Comparison of ENCODE assay signal across 20 mouse cellular contexts in the genomic region with DNA sequence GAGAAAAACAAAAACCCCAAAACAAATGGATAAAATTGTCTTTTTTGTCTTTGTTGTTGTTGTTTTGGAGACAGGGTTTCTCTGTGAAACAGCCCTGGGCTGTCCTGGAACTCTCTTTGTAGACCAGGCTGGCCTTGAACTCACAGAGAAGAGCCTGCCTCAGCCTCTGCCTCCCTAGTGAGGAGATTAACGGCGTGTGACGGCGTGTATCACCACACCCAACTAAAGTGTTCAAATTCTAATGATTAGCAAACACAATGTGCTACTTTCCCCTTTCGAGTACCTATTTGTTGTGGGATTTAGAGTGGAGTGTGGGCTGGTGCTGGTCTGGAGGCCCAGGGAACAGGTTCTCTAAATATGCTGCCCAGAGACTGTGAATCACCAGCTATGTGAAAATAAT. TPM values are rescaled to one million over a fixed set of nuclear protein-coding genes. Genes with fewer than 3 reads are reported as not detected.
DNase-seq lines count a peak whose midpoint lies in the region; ATAC-seq and TF ChIP-seq lines count a peak whose summit lies in the region.
"Had no signal": no experiment of that assay in that cellular context is flagged by ENCODE, and none has a peak within 500 bp of the region (broad histone marks: within the 10 kb centered on the region; RNA-seq: fewer than 3 reads in every experiment).

No protein-coding gene starts in this region.

- H3K4me2 ChIP-seq in midbrain, embryonic 15.5 days, result no peak overlapping the region
- no peak overlapping the region for H3K4me2 ChIP-seq in stomach, postnatal 0 days (replicated peaks; ENCODE audit: low read depth)

- H3K4me3 ChIP-seq in layer of hippocampus, adult 2 months, result no peak overlapping the region
- H3K4me3 ChIP-seq in midbrain, embryonic 15.5 days, result no peak overlapping the region
- H3K4me3 ChIP-seq in midbrain, embryonic 10.5 days, result no peak overlapping the region
- no peak overlapping the region for H3K4me3 ChIP-seq in stomach, postnatal 0 days (ENCODE audit: low read depth, low read length)
- H3K4me3 ChIP-seq: forebrain, embryonic 10.5 days had no signal

- no peak for TF ChIP-seq CTCF in layer of hippocampus, adult 2 months (conservative IDR thresholded peaks at IDR 0.05)
- no peak for TF ChIP-seq CTCF in stomach, postnatal 0 days (IDR thresholded peaks at IDR 0.05; ENCODE audit: low read depth)

- peaks cover 38% of the 10 kb centered on the region for H3K4me1 ChIP-seq in midbrain, embryonic 15.5 days
- peaks cover 32% of the 10 kb centered on the region for H3K4me1 ChIP-seq in midbrain, embryonic 10.5 days
- H3K4me1 ChIP-seq in stomach, postnatal 0 days (replicated peaks; ENCODE audit: control insufficient read depth, insufficient read depth), result peaks cover 4% of the 10 kb centered on the region

- DNase-seq in layer of hippocampus, adult 2 months (ENCODE audit: low spot score in 2 of 2), result no peak
- no peak for DNase-seq in layer of hippocampus, postnatal 25 days (ENCODE audit: extremely low spot score in 1 of 2, low spot score in 1 of 2)
- no peak for DNase-seq in midbrain, embryonic 10.5 days (ENCODE audit: low spot score)
- DNase-seq in R1 (ENCODE audit: low read depth, low spot score), result peak; percentile 53
- peak; percentile 9 for DNase-seq in stomach, postnatal 0 days (ENCODE audit: low spot score)
- DNase-seq: adrenal gland, postnatal 25 days; B cell, adult 2 months; gastrocnemius, postnatal 10 days; kidney, adult 2 months; thymus, postnatal 14 days had no signal

- H3K27ac ChIP-seq in layer of hippocampus, adult 2 months, result peak overlapping the region; percentile 99
- 0 out of 2 replicates have a peak overlapping the region, but pooled peaks have one; percentile 0 for H3K27ac ChIP-seq in midbrain, embryonic 15.5 days
- no peak overlapping the region for H3K27ac ChIP-seq in midbrain, embryonic 10.5 days (replicated peaks)
- H3K27ac ChIP-seq in stomach, postnatal 0 days (replicated peaks), result no peak overlapping the region
- H3K27ac ChIP-seq: forebrain, embryonic 10.5 days; hindbrain, embryonic 14.5 days; kidney, postnatal 0 days; limb, embryonic 13.5 days had no signal

- H3K9ac ChIP-seq in midbrain, embryonic 15.5 days, result no peak overlapping the region
- H3K9ac ChIP-seq in stomach, postnatal 0 days (ENCODE audit: low read length), result no peak overlapping the region
- H3K9ac ChIP-seq: hindbrain, embryonic 14.5 days had no signal

- 79% methylated on average over 5 of the region's 5 CpGs for WGBS in midbrain, embryonic 15.5 days
- 95% methylated on average over 5 of the region's 5 CpGs for WGBS in midbrain, embryonic 10.5 days
- WGBS in stomach, postnatal 0 days, result 53% methylated on average over 5 of the region's 5 CpGs

- no peak for TF ChIP-seq EP300 in stomach, postnatal 0 days (optimal IDR thresholded peaks at IDR 0.05)

- H3K36me3 ChIP-seq in midbrain, embryonic 15.5 days (replicated peaks), result peaks cover 9% of the 10 kb centered on the region
- H3K36me3 ChIP-seq in midbrain, embryonic 10.5 days, result peaks cover 56% of the 10 kb centered on the region
- H3K36me3 ChIP-seq in stomach, postnatal 0 days (ENCODE audit: control insufficient read depth, insufficient read depth, low read length), result peaks cover 8% of the 10 kb centered on the region

- H3K27me3 ChIP-seq in midbrain, embryonic 15.5 days (replicated peaks), result no peaks in the 10 kb centered on the region
- no peaks in the 10 kb centered on the region for H3K27me3 ChIP-seq in midbrain, embryonic 10.5 days (ENCODE audit: low read depth, poor library complexity, severe bottlenecking)
- H3K27me3 ChIP-seq in stomach, postnatal 0 days (ENCODE audit: control insufficient read depth, insufficient read depth, low read length), result no peaks in the 10 kb centered on the region
- H3K27me3 ChIP-seq: CH12.LX; limb, embryonic 13.5 days had no signal

- no peaks in the 10 kb centered on the region for H3K9me3 ChIP-seq in midbrain, embryonic 15.5 days
- no peaks in the 10 kb centered on the region for H3K9me3 ChIP-seq in midbrain, embryonic 10.5 days (replicated peaks)
- H3K9me3 ChIP-seq in stomach, postnatal 0 days (ENCODE audit: control insufficient read depth, low read length), result no peaks in the 10 kb centered on the region
- H3K9me3 ChIP-seq: forebrain, embryonic 10.5 days; limb, embryonic 13.5 days had no signal

- no peak for ATAC-seq in midbrain, embryonic 15.5 days (replicated peaks)
- no peak for ATAC-seq in stomach, postnatal 0 days (ENCODE audit: low FRiP score, low TSS enrichment)
- ATAC-seq in erythroid progenitor cell, adult 5-6 weeks (replicated peaks; ENCODE audit: low FRiP score, poor library complexity, severe bottlenecking), result no peak
- ATAC-seq: forebrain, embryonic 16.5 days; lung, postnatal 0 days had no signal

RNA-seq across cellular contexts. Expression of a gene that starts 1.9 kb away (rescaled TPM):
- total RNA-seq in layer of hippocampus, adult 2 months (2021), result 100 to 1,000 TPM; 189 to 218 TPM
- total RNA-seq in layer of hippocampus, postnatal 25 days (2021), result 100 to 1,000 TPM; 109 to 181 TPM
- polyA plus RNA-seq in midbrain, embryonic 15.5 days (2015; fragmentation: Nextera tagmentation; extraction: Ambion mirVana), result 102 and 104 TPM in 2 replicates
- polyA plus RNA-seq in midbrain, embryonic 10.5 days (2016; fragmentation: Nextera tagmentation; extraction: Ambion mirVana), result 63.1 and 82.0 TPM in 2 replicates
- polyA plus RNA-seq in stomach, postnatal 0 days (2015; fragmentation: Nextera tagmentation; extraction: Ambion mirVana), result 14.7 and 20.1 TPM in 2 replicates
- total RNA-seq in erythroid progenitor cell, adult 5-6 weeks (2015; ENCODE audit: low replicate concordance), result 104 and 111 TPM in 2 replicates
- 106 and 112 TPM in 2 replicates for total RNA-seq in erythroid progenitor cell, adult 5-6 weeks (2017; ENCODE audit: low replicate concordance)

RNA-seq across cellular contexts. Expression of a gene that starts 15.3 kb away (rescaled TPM):
- 1 to 10 TPM; 5.6 to 6.6 TPM for total RNA-seq in layer of hippocampus, adult 2 months (2021)
- 1 to 10 TPM; 5.3 to 6.0 TPM for total RNA-seq in layer of hippocampus, postnatal 25 days (2021)
- polyA plus RNA-seq in midbrain, embryonic 15.5 days (2015; fragmentation: Nextera tagmentation; extraction: Ambion mirVana), result 5.2 and 6.0 TPM in 2 replicates
- 1.4 and 1.9 TPM in 2 replicates for polyA plus RNA-seq in midbrain, embryonic 10.5 days (2016; fragmentation: Nextera tagmentation; extraction: Ambion mirVana)
- 7.4 and 8.5 TPM in 2 replicates for polyA plus RNA-seq in stomach, postnatal 0 days (2015; fragmentation: Nextera tagmentation; extraction: Ambion mirVana)
- total RNA-seq in erythroid progenitor cell, adult 5-6 weeks (2015; ENCODE audit: low replicate concordance), result 2.9 TPM in 1 of 2 replicates, not detected in the other
- 0.64 and 1.4 TPM in 2 replicates for total RNA-seq in erythroid progenitor cell, adult 5-6 weeks (2017; ENCODE audit: low replicate concordance)

RNA-seq across cellular contexts. Expression of a gene that starts 15.7 kb away (rescaled TPM):
- total RNA-seq in layer of hippocampus, adult 2 months (2021), result 100 to 1,000 TPM; 526 to 562 TPM
- 100 to 1,000 TPM; 625 to 681 TPM for total RNA-seq in layer of hippocampus, postnatal 25 days (2021)
- 115 and 144 TPM in 2 replicates for polyA plus RNA-seq in midbrain, embryonic 15.5 days (2015; fragmentation: Nextera tagmentation; extraction: Ambion mirVana)
- polyA plus RNA-seq in midbrain, embryonic 10.5 days (2016; fragmentation: Nextera tagmentation; extraction: Ambion mirVana), result 21.9 and 45.3 TPM in 2 replicates
- 4.1 and 4.3 TPM in 2 replicates for polyA plus RNA-seq in stomach, postnatal 0 days (2015; fragmentation: Nextera tagmentation; extraction: Ambion mirVana)
- total RNA-seq in erythroid progenitor cell, adult 5-6 weeks (2015; ENCODE audit: low replicate concordance), result not detected in 2 replicates
- total RNA-seq in erythroid progenitor cell, adult 5-6 weeks (2017; ENCODE audit: low replicate concordance), result under 0.01 TPM in 1 of 2 replicates, not detected in the other
- total RNA-seq: common myeloid progenitor, adult 5-6 weeks had no signal

RNA-seq across cellular contexts. Expression of a gene that starts 29.7 kb away (rescaled TPM):
- total RNA-seq in layer of hippocampus, adult 2 months (2021), result 1 to 10 TPM; 1.1 to 1.7 TPM
- 1 to 10 TPM in 1 of 2 experiments, under 1 TPM in 1; 0.75 to 1.4 TPM for total RNA-seq in layer of hippocampus, postnatal 25 days (2021)
- polyA plus RNA-seq in midbrain, embryonic 15.5 days (2015; fragmentation: Nextera tagmentation; extraction: Ambion mirVana), result 6.2 and 6.4 TPM in 2 replicates
- 18.1 and 20.1 TPM in 2 replicates for polyA plus RNA-seq in midbrain, embryonic 10.5 days (2016; fragmentation: Nextera tagmentation; extraction: Ambion mirVana)
- polyA plus RNA-seq in stomach, postnatal 0 days (2015; fragmentation: Nextera tagmentation; extraction: Ambion mirVana), result 119 and 121 TPM in 2 replicates
- not detected in 2 replicates for total RNA-seq in erythroid progenitor cell, adult 5-6 weeks (2015; ENCODE audit: low replicate concordance)
- total RNA-seq in erythroid progenitor cell, adult 5-6 weeks (2017; ENCODE audit: low replicate concordance), result not detected in 2 replicates

Comparison
In these comparisons a context has a peak if more than half of its experiments do, and no peak if none do; other contexts are left out.
1. H3K27ac ChIP-seq: peak in layer of hippocampus, adult 2 months (single experiment) and midbrain, embryonic 15.5 days (single experiment); none in midbrain, embryonic 10.5 days (single experiment) and stomach, postnatal 0 days (single experiment).
2. DNase-seq: peak in R1 (single experiment) and stomach, postnatal 0 days (single experiment); none in layer of hippocampus, adult 2 months (0 of 2), layer of hippocampus, postnatal 25 days (0 of 2) and midbrain, embryonic 10.5 days (single experiment).
3. RNA of a gene that starts 15.7 kb away (total RNA-seq): 625 to 681 TPM in layer of hippocampus, postnatal 25 days and 526 to 562 TPM in layer of hippocampus, adult 2 months; under 0.01 TPM in erythroid progenitor cell, adult 5-6 weeks; every median in the first group is over 100 times any median in the second.